Mouse (Mus musculus) MEL-GATA-1-ER (cell line): Measurements from ENCODE around the gene Irgq.

Experiments
- DNase-seq: peaks from one replicate; pipeline ENCODE4 v3.0.0-alpha.2; 2012; ENCODE audit warnings: low read depth; ENCODE audit errors: extremely low read depth

Gene Irgq

GRCm38 (mm10) chr7:24546068-24546614 is 15.7 kb downstream of the Irgq start, which contains the start of the genes Pinlyp and Xrcc1:
Gene Pinlyp, minus strand, starts transcription at chr7:24546118.
Gene Xrcc1, plus strand, starts transcription at chr7:24546289.
- no peak for DNase-seq

GRCm38 (mm10) chr7:24546634-24547389 is 16.3 kb downstream of the Irgq start:
- peak; percentile 98 for DNase-seq

- DNase-seq, result no peak
Observed at GRCm38 (mm10) chr7:24547534-24548036, 17.1 kb downstream of the Irgq start.

- no peak for DNase-seq
Observed at GRCm38 (mm10) chr7:24551985-24552759, 21.7 kb downstream of the Irgq start.

- no peak for DNase-seq
Observed at GRCm38 (mm10) chr7:24555786-24556185, 25.3 kb downstream of the Irgq start.

GRCm38 (mm10) chr7:24561450-24561849 is 31.0 kb downstream of the Irgq start:
- DNase-seq, result no peak

- DNase-seq, result no peak
Observed at GRCm38 (mm10) chr7:24563191-24563836, 32.8 kb downstream of the Irgq start.

- DNase-seq, result no peak
Observed at GRCm38 (mm10) chr7:24563837-24564206, 33.3 kb downstream of the Irgq start.

GRCm38 (mm10) chr7:24564607-24565265 is 34.2 kb downstream of the Irgq start:
- no peak for DNase-seq

- no peak for DNase-seq
Observed at GRCm38 (mm10) chr7:24565627-24566026, 35.1 kb downstream of the Irgq start.

- DNase-seq, result no peak
Observed at GRCm38 (mm10) chr7:24566206-24566605, 35.7 kb downstream of the Irgq start.

GRCm38 (mm10) chr7:24568512-24568911 is 38.0 kb downstream of the Irgq start:
- DNase-seq, result no peak

GRCm38 (mm10) chr7:24571071-24571470 is 40.6 kb downstream of the Irgq start:
- DNase-seq, result no peak

GRCm38 (mm10) chr7:24572455-24572854 is 42.0 kb downstream of the Irgq start:
- DNase-seq, result no peak

GRCm38 (mm10) chr7:24574224-24574796 is 43.8 kb downstream of the Irgq start:
- DNase-seq, result no peak

- DNase-seq, result no peak
Observed at GRCm38 (mm10) chr7:24577811-24578210, 47.3 kb downstream of the Irgq start.

GRCm38 (mm10) chr7:24584876-24585275 is 54.4 kb downstream of the Irgq start:
- no peak for DNase-seq

GRCm38 (mm10) chr7:24585995-24586394 is 55.5 kb downstream of the Irgq start:
- DNase-seq, result no peak

GRCm38 (mm10) chr7:24586828-24587227 is 56.3 kb downstream of the Irgq start:
- no peak for DNase-seq

- no peak for DNase-seq
Observed at GRCm38 (mm10) chr7:24587330-24588105, 57.0 kb downstream of the Irgq start, which contains the start of the genes Ethe1 and Zfp575. Gene Ethe1, plus strand, starts transcription at chr7:24587543. Gene Zfp575, minus strand, starts transcription at chr7:24587641.
